Comparison of ENCODE assay signal across 9 mouse cellular contexts in the genomic region with DNA sequence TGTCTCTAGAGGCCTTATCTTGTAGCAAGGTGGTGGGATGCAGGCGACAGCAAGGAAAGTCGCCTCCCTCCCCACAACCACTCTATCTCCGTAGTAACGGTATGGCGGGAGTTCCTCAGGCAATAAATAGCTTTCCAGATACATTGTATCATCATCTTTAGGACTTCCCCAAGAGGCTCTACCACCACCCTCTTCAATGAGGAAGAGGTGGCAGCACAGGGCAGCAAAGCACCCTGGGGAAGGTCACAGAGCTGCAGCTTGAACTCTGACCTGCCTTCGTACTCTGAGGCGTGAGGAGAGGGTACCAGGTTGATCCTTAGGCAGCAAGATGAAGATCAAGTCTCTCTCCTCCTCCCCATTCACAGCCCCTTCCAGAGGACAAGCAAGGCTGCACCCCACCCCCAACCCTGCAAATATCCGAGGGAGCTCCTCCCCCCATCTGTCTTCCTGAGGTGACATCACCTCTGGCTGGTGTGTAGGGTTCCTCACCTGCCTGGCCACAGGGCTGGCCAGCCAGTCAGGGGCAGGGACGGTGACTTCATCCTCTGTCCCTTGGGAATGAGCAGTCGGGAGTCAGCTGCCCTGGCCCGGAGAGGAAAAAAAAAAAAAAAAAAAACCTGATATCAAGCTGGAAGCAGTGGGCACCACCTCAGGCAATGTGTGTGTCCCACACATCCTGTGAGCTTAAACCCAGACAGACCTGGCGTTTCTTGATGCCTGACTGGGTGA. TPM values are rescaled to one million over a fixed set of nuclear protein-coding genes. Genes with fewer than 3 reads are reported as not detected.
A peak's percentile ranks its signal among the peaks of the same experiment; 100 is the strongest.
DNase-seq lines count a peak whose midpoint lies in the region; ATAC-seq lines count a peak whose summit lies in the region.
"Had no signal": no experiment of that assay in that cellular context is flagged by ENCODE, and none has a peak within 500 bp of the region (broad histone marks: within the 10 kb centered on the region; RNA-seq: fewer than 3 reads in every experiment).

No protein-coding gene starts in this region.

- no peak for DNase-seq in kidney, adult 18-20 months
- peak; percentile 89 for DNase-seq in MN1 (ENCODE audit: low spot score)
- DNase-seq in ovary, postnatal 14 days (ENCODE audit: low spot score) = no peak
- no peak for DNase-seq in urinary bladder, postnatal 25 days (ENCODE audit: low spot score)
- DNase-seq in urinary bladder, postnatal 4 days (ENCODE audit: low spot score in 2 of 2) = no peak

- H3K9me3 ChIP-seq in kidney, embryonic 15.5 days (replicated peaks) = no peaks in the 10 kb centered on the region
- no peaks in the 10 kb centered on the region for H3K9me3 ChIP-seq in limb, embryonic 15.5 days

- no peak overlapping the region for H3K9ac ChIP-seq in kidney, embryonic 15.5 days
- no peak overlapping the region for H3K9ac ChIP-seq in limb, embryonic 15.5 days

- peaks cover 78% of the 10 kb centered on the region for H3K4me1 ChIP-seq in kidney, embryonic 15.5 days
- peaks cover 59% of the 10 kb centered on the region for H3K4me1 ChIP-seq in limb, embryonic 15.5 days

- H3K27me3 ChIP-seq in kidney, embryonic 15.5 days = no peaks in the 10 kb centered on the region
- no peaks in the 10 kb centered on the region for H3K27me3 ChIP-seq in limb, embryonic 15.5 days

- WGBS in kidney, embryonic 15.5 days = 31% methylated on average over 12 of the region's 12 CpGs
- WGBS in limb, embryonic 15.5 days = 34% methylated on average over 12 of the region's 12 CpGs

- H3K4me3 ChIP-seq in kidney, embryonic 15.5 days (replicated peaks) = no peak overlapping the region
- no peak overlapping the region for H3K4me3 ChIP-seq in limb, embryonic 15.5 days

- peak overlapping the region; percentile 78; the same call in 1 of the 2 replicates for H3K27ac ChIP-seq in kidney, embryonic 15.5 days
- peak overlapping the region; percentile 79; the same call in 1 of the 2 replicates for H3K27ac ChIP-seq in limb, embryonic 15.5 days

- no peak overlapping the region for H3K4me2 ChIP-seq in kidney, embryonic 15.5 days
- H3K4me2 ChIP-seq in limb, embryonic 15.5 days = no peak overlapping the region

- ATAC-seq in kidney, embryonic 15.5 days (replicated peaks; ENCODE audit: low FRiP score) = no peak
- ATAC-seq in granulocyte monocyte progenitor cell, adult 5-6 weeks (replicated peaks; ENCODE audit: poor library complexity, severe bottlenecking) = peak; percentile 35
- no peak for ATAC-seq in limb, embryonic 15.5 days (ENCODE audit: insufficient number of reproducible peaks, low FRiP score, low TSS enrichment, low read depth)

- H3K36me3 ChIP-seq in kidney, embryonic 15.5 days = no peaks in the 10 kb centered on the region
- H3K36me3 ChIP-seq in limb, embryonic 15.5 days = no peaks in the 10 kb centered on the region

RNA-seq across cellular contexts. Expression of gene Crybb3, which starts 41.1 kb away (rescaled TPM):
- polyA plus RNA-seq in kidney, embryonic 15.5 days (2015; fragmentation: Nextera tagmentation; extraction: Ambion mirVana) = 1.1 and 1.2 TPM in 2 replicates
- total RNA-seq in granulocyte monocyte progenitor cell, adult 5-6 weeks (2014; fragmentation: Nextera tagmentation) = not detected in 2 replicates
- not detected in 2 replicates for total RNA-seq in granulocyte monocyte progenitor cell, adult 5-6 weeks (2017)
- polyA plus RNA-seq in limb, embryonic 15.5 days (2015; fragmentation: Nextera tagmentation; extraction: Ambion mirVana) = 1.0 and 1.8 TPM in 2 replicates
- total RNA-seq: hematopoietic stem cell, adult 5-6 weeks had no signal

RNA-seq across cellular contexts. Expression of gene Crybb2, which starts 52.6 kb away (rescaled TPM):
- polyA plus RNA-seq in kidney, embryonic 15.5 days (2015; fragmentation: Nextera tagmentation; extraction: Ambion mirVana) = not detected in 2 replicates
- not detected in 2 replicates for total RNA-seq in granulocyte monocyte progenitor cell, adult 5-6 weeks (2014; fragmentation: Nextera tagmentation)
- not detected in 2 replicates for total RNA-seq in granulocyte monocyte progenitor cell, adult 5-6 weeks (2017)
- polyA plus RNA-seq in limb, embryonic 15.5 days (2015; fragmentation: Nextera tagmentation; extraction: Ambion mirVana) = not detected in 2 replicates
- total RNA-seq: hematopoietic stem cell, adult 5-6 weeks had no signal
